Mouse (Mus musculus) heart, embryonic 15.5 days (tissue): ENCODE results near the gene Hist1h4n. TPM values are rescaled to one million over a fixed set of nuclear protein-coding genes. Genes with fewer than 3 reads are reported as not detected.
"Not testable (repeated sequence)": the region's sequence is repeated elsewhere in the genome, so short reads cannot be mapped to it uniquely, and the experiment has no call there.

Experiments used
- ATAC-seq: fragments of 200-750 bp; cut with Nextera tagmentation; replicated peaks from 2 replicates; pipeline ENCODE4 v1.8.0; 2017; ENCODE audit warnings: low read depth, moderate TSS enrichment; ENCODE audit not compliant: insufficient number of reproducible peaks, insufficient read depth, low FRiP score
- H3K27ac ChIP-seq: fragments of 300-500 bp; sonication (generic); 2 replicates; pipeline ENCODE4 v1.5.1; 2015; ENCODE audit warnings: mild to moderate bottlenecking, inconsistent platforms
- H3K27me3 ChIP-seq: fragments of 300-500 bp; sonication (generic); 2 replicates; pipeline ENCODE4 v1.6.1; 2015; ENCODE audit warnings: inconsistent platforms
- H3K36me3 ChIP-seq: fragments of 300-500 bp; sonication (generic); 2 replicates; pipeline ENCODE4 v1.6.1; 2015; ENCODE audit warnings: mild to moderate bottlenecking, inconsistent platforms
- H3K4me1 ChIP-seq: fragments of 300-500 bp; sonication (generic); replicated peaks from 2 replicates; pipeline ENCODE4 v1.6.1; 2015; ENCODE audit warnings: inconsistent platforms
- H3K4me2 ChIP-seq: fragments of 300-500 bp; sonication (generic); 2 replicates; pipeline ENCODE4 v1.6.1; 2015; ENCODE audit warnings: inconsistent platforms, mild to moderate bottlenecking, moderate library complexity
- H3K4me3 ChIP-seq: fragments of 300-500 bp; sonication (generic); 2 replicates; pipeline ENCODE4 v1.5.1; 2015; ENCODE audit warnings: mild to moderate bottlenecking, inconsistent platforms
- H3K9ac ChIP-seq: fragments of 300-500 bp; sonication (generic); 2 replicates; pipeline ENCODE4 v1.6.1; 2015; ENCODE audit warnings: mild to moderate bottlenecking, inconsistent platforms
- H3K9me3 ChIP-seq: fragments of 300-500 bp; sonication (generic); replicated peaks from 2 replicates; pipeline ENCODE4 v1.6.1; 2016; ENCODE audit warnings: inconsistent platforms
- WGBS: fragments of 180-500 bp; shearing (Covaris S2); methylation state at CpG from one replicate; pipeline ENCODE4 v1.1.7; 2015; ENCODE audit warnings: mixed read lengths; 5-methylcytosine and 5-hydroxymethylcytosine counted together
- polyA plus RNA-seq: library from polyadenylated mRNA; unstranded; fragments of >200 nt; fragmentation: Nextera tagmentation; extraction: Ambion mirVana; gene quantifications from 2 replicates; pipeline ENCODE4 v1.2.1, GENCODE M21; 2015

The Hist1h4n gene
- polyA plus RNA-seq, 1 experiment from 2014 or later = 6.2 TPM

- WGBS = 8% methylated on average over 18 of the region's 18 CpGs
- Histone ChIP-seq H3K4me3 (peak overlapping the region; percentile 36), H3K36me3 (no peaks in the 10 kb centered on the region), H3K27ac (no peak overlapping the region), H3K9me3 (no peaks in the 10 kb centered on the region), H3K27me3 (no peaks in the 10 kb centered on the region), H3K4me2 (peak overlapping the region; percentile 69), H3K4me1 (peaks cover 20% of the 10 kb centered on the region), H3K9ac (peak overlapping the region; percentile 47)
- no peak for ATAC-seq
Observed at GRCm38 (mm10) chr13:21790601-21791283, 41.3 kb downstream of the Hist1h4n start.

- no peak overlapping the region for H3K9ac ChIP-seq
- no peak overlapping the region for H3K27ac ChIP-seq
- no peak for ATAC-seq
- no peak overlapping the region for H3K4me3 ChIP-seq
- no peaks in the 10 kb centered on the region for H3K27me3 ChIP-seq
- H3K9me3 ChIP-seq = no peaks in the 10 kb centered on the region
- peaks cover 20% of the 10 kb centered on the region for H3K4me1 ChIP-seq
- WGBS = 54% methylated on average over 6 of the region's 6 CpGs
- H3K4me2 ChIP-seq = no peak overlapping the region
- no peaks in the 10 kb centered on the region for H3K36me3 ChIP-seq
Observed at GRCm38 (mm10) chr13:21789925-21790324, 42.1 kb downstream of the Hist1h4n start.

- WGBS = 24% methylated on average over 17 of the region's 21 CpGs
- H3K36me3 ChIP-seq = no peaks in the 10 kb centered on the region
- H3K4me2 ChIP-seq = peak overlapping the region; percentile 64
- ATAC-seq = peak; percentile 3; the same call in 1 of the 2 replicates
- peaks cover 30% of the 10 kb centered on the region for H3K4me1 ChIP-seq
- H3K4me3 ChIP-seq = peak overlapping the region; percentile 46
- H3K27me3 ChIP-seq = no peaks in the 10 kb centered on the region
- H3K27ac ChIP-seq = peak overlapping the region; percentile 83
- H3K9me3 ChIP-seq = no peaks in the 10 kb centered on the region
- H3K9ac ChIP-seq = no peak overlapping the region
Observed at GRCm38 (mm10) chr13:21787760-21788593, 44.0 kb downstream of the Hist1h4n start.

GRCm38 (mm10) chr13:21786899-21787629 lies 44.9 kb downstream of the Hist1h4n start, which contains the start of the genes Hist1h2an and Hist1h2bp:
Hist1h2an (minus strand) TSS chr13:21787218.
Hist1h2bp (plus strand) TSS chr13:21787461.
- Histone ChIP-seq H3K27ac (peak within 1 kb of the TSS; percentile 83), H3K4me2 (peak within 1 kb of the TSS; percentile 64), H3K4me1 (peaks cover 37% of the 10 kb centered on the region), H3K9ac (peak within 1 kb of the TSS; percentile 54), H3K4me3 (peak within 1 kb of the TSS; percentile 46)
- under 1% methylated on average over 44 of the region's 63 CpGs for WGBS
- H3K27me3 ChIP-seq, H3K36me3 ChIP-seq, H3K9me3 ChIP-seq: not testable (repeated sequence)
- peak; percentile 92 for ATAC-seq

- peak overlapping the region; percentile 64 for H3K4me2 ChIP-seq
- no peaks in the 10 kb centered on the region for H3K27me3 ChIP-seq
- peak overlapping the region; percentile 54 for H3K9ac ChIP-seq
- no peaks in the 10 kb centered on the region for H3K9me3 ChIP-seq
- H3K27ac ChIP-seq = peak overlapping the region; percentile 83
- ATAC-seq = no peak
- H3K4me1 ChIP-seq = peaks cover 38% of the 10 kb centered on the region
- H3K4me3 ChIP-seq = peak overlapping the region; percentile 46
- 7% methylated on average over 8 of the region's 8 CpGs for WGBS
- H3K36me3 ChIP-seq = no peaks in the 10 kb centered on the region
Observed at GRCm38 (mm10) chr13:21786189-21786898, 45.7 kb downstream of the Hist1h4n start.

GRCm38 (mm10) chr13:21784311-21784710 lies 47.7 kb downstream of the Hist1h4n start:
- WGBS = 54% methylated on average over 6 of the region's 6 CpGs
- no peaks in the 10 kb centered on the region for H3K27me3 ChIP-seq

GRCm38 (mm10) chr13:21783734-21784161 lies 48.2 kb downstream of the Hist1h4n start:
- 4% methylated on average over 9 of the region's 9 CpGs for WGBS
- Histone ChIP-seq H3K4me2 (peak overlapping the region; percentile 76), H3K36me3 (no peaks in the 10 kb centered on the region), H3K27me3 (no peaks in the 10 kb centered on the region), H3K4me1 (peaks cover 45% of the 10 kb centered on the region), H3K9ac (peak overlapping the region; percentile 28), H3K27ac (peak overlapping the region; percentile 73), H3K4me3 (peak overlapping the region; percentile 51), H3K9me3 (no peaks in the 10 kb centered on the region)
- ATAC-seq = no peak

More at GRCm38 (mm10) chr13:21784311-21784710, 47.7 kb downstream of the Hist1h4n start:
- Histone ChIP-seq H3K9me3 (no peaks in the 10 kb centered on the region), H3K36me3 (no peaks in the 10 kb centered on the region), H3K4me2 (peak overlapping the region; percentile 76; the same call in 1 of the 2 replicates), H3K4me1 (peaks cover 45% of the 10 kb centered on the region), H3K9ac (0 out of 2 replicates have a peak overlapping the region, but pooled peaks have one; percentile 28), H3K4me3 (peak overlapping the region; percentile 51; the same call in 1 of the 2 replicates), H3K27ac (peak overlapping the region; percentile 73)
- ATAC-seq = no peak

GRCm38 (mm10) chr13:21783255-21783617 lies 48.8 kb downstream of the Hist1h4n start, which contains the start of gene Hist1h3i:
Hist1h3i (minus strand) TSS chr13:21783370.
- peak within 1 kb of the TSS; percentile 51 for H3K4me3 ChIP-seq
- WGBS = 0% methylated on average over 15 of the region's 20 CpGs
- no peaks in the 10 kb centered on the region for H3K27me3 ChIP-seq
- peak; percentile 68; the same call in 1 of the 2 replicates for ATAC-seq
- no peaks in the 10 kb centered on the region for H3K36me3 ChIP-seq
- H3K4me1 ChIP-seq = peaks cover 42% of the 10 kb centered on the region
- H3K9ac ChIP-seq = peak within 1 kb of the TSS; percentile 62
- peak within 1 kb of the TSS; percentile 73 for H3K27ac ChIP-seq
- peak within 1 kb of the TSS; percentile 76 for H3K4me2 ChIP-seq
- no peaks in the 10 kb centered on the region for H3K9me3 ChIP-seq

- H3K4me1 ChIP-seq = peaks cover 37% of the 10 kb centered on the region
Observed at GRCm38 (mm10) chr13:21782361-21783254, 49.4 kb downstream of the Hist1h4n start.

More at GRCm38 (mm10) chr13:21782361-21783254, 49.4 kb downstream of the Hist1h4n start:
- H3K27ac ChIP-seq = peak overlapping the region; percentile 73
- ATAC-seq, H3K9me3 ChIP-seq, H3K36me3 ChIP-seq, H3K27me3 ChIP-seq: not testable (repeated sequence)
- peak overlapping the region; percentile 76 for H3K4me2 ChIP-seq
- peak overlapping the region; percentile 62 for H3K9ac ChIP-seq
- 1% methylated on average over 14 of the region's 35 CpGs for WGBS
- peak overlapping the region; percentile 51 for H3K4me3 ChIP-seq
